Mouse (Mus musculus): ENCODE measurements at regions not wholly inside any gene's neighbourhood (a gene's known extent, or its start where the extent isn't known, plus 50 kb on each side); places are given as distances from the start of the nearest gene placed in this dataset.

- TF ChIP-seq CTCF (IDR thresholded peaks at IDR 0.05; ENCODE audit: low read depth), result no peak
- no peak for TF ChIP-seq EP300 (IDR thresholded peaks at IDR 0.05; ENCODE audit: low read depth)
Observed at GRCm38 (mm10) chr1:92331559-92332247, 136.2 kb upstream of the Hdac4 start.

All from heart, postnatal 0 days (tissue).